Mouse (Mus musculus) limb, embryonic 14.5 days (tissue): ENCODE data around the gene Gon4l. TPM values are rescaled to one million over a fixed set of nuclear protein-coding genes. Genes with fewer than 3 reads are reported as not detected.

ENCODE experiments used
- ATAC-seq: fragments of 200-750 bp; cut with Nextera tagmentation; 2 replicates; pipeline ENCODE4 v1.8.0; 2017; ENCODE audit warnings: low read depth, moderate number of reproducible peaks, moderate TSS enrichment; ENCODE audit not compliant: low FRiP score
- DNase-seq: peaks from one replicate; pipeline ENCODE4 v3.0.0-alpha.2; 2015; ENCODE audit warnings: low spot score
- H3K27ac ChIP-seq: fragments of 300-500 bp; sonication (generic); replicated peaks from 2 replicates; pipeline ENCODE4 v1.5.1; 2014; ENCODE audit warnings: low read depth, mild to moderate bottlenecking, low read length, moderate library complexity, mixed read lengths
- H3K27me3 ChIP-seq: fragments of 300-500 bp; sonication (generic); 2 replicates; pipeline ENCODE4 v1.6.1; 2014; ENCODE audit warnings: low read length, mixed read lengths; ENCODE audit not compliant: control insufficient read depth, insufficient read depth
- H3K36me3 ChIP-seq: fragments of 300-500 bp; sonication (generic); 2 replicates; pipeline ENCODE4 v1.6.1; 2014; ENCODE audit warnings: mild to moderate bottlenecking, low read length, moderate library complexity, mixed read lengths; ENCODE audit not compliant: control insufficient read depth, insufficient read depth
- H3K4me1 ChIP-seq: fragments of 300-500 bp; sonication (generic); 2 replicates; pipeline ENCODE4 v1.6.1; 2014; ENCODE audit warnings: antibody characterized with exemption, low read length, mixed read lengths; ENCODE audit not compliant: control insufficient read depth, insufficient read depth
- H3K4me2 ChIP-seq: fragments of 300-500 bp; sonication (generic); replicated peaks from 2 replicates; pipeline ENCODE4 v1.6.1; 2014; ENCODE audit warnings: low read depth, mild to moderate bottlenecking, low read length, moderate library complexity; ENCODE audit not compliant: severe bottlenecking
- H3K4me3 ChIP-seq: fragments of 300-500 bp; sonication (generic); replicated peaks from 2 replicates; pipeline ENCODE4 v1.5.1; 2014; ENCODE audit warnings: low read length
- H3K9ac ChIP-seq: fragments of 300-500 bp; sonication (generic); 2 replicates; pipeline ENCODE4 v1.6.1; 2014; ENCODE audit warnings: mild to moderate bottlenecking, low read depth, low read length, moderate library complexity; ENCODE audit not compliant: severe bottlenecking
- H3K9me3 ChIP-seq: fragments of 300-500 bp; sonication (generic); 2 replicates; pipeline ENCODE4 v1.6.1; 2016; ENCODE audit warnings: low read length; ENCODE audit not compliant: control insufficient read depth
- POLR2A ChIP-seq: fragments of 200-500 bp; IDR thresholded peaks from 2 replicates; pipeline ENCODE4 v1.8.0; 2012; ENCODE audit warnings: inconsistent platforms, mild to moderate bottlenecking, moderate library complexity, borderline replicate concordance; ENCODE audit not compliant: insufficient read depth, insufficient read length; ENCODE audit errors: extremely low read depth
- WGBS: fragments of 180-500 bp; shearing (Covaris S2); extraction: QIAGEN DNeasy Blood & Tissue Kit; methylation state at CpG from one replicate; pipeline ENCODE4 v1.1.7; 2014; 5-methylcytosine and 5-hydroxymethylcytosine counted together
- polyA plus RNA-seq, 2 experiments: library from polyadenylated mRNA; depleted of rRNA in 1 of 2; stranded (reverse) in 1 of 2; unstranded in 1 of 2; fragments of >200 nt; fragmentation: Nextera tagmentation in 1 of 2; extraction: Ambion mirVana in 1 of 2; gene quantifications; 2 replicates each; pipeline versions ENCODE4 v1.2.1 to v1.2.3; 2012 to 2014

The Gon4l gene
- polyA plus RNA-seq, 2 experiments, result 14.2 to 29.9 TPM

GRCm38 (mm10) chr3:88904803-88905202, 69.8 kb downstream of the Gon4l start:
- Histone ChIP-seq H3K4me3 (no peak overlapping the region), H3K4me2 (no peak overlapping the region), H3K36me3 (peaks cover 89% of the 10 kb centered on the region), H3K9me3 (no peaks in the 10 kb centered on the region), H3K4me1 (no peaks in the 10 kb centered on the region), H3K9ac (no peak overlapping the region), H3K27ac (no peak overlapping the region), H3K27me3 (no peaks in the 10 kb centered on the region)
- TF ChIP-seq POLR2A, result no peak
- ATAC-seq (no peak), DNase-seq (no peak)
- 77% methylated on average over 3 of the region's 3 CpGs for WGBS

- WGBS, result 87% methylated on average over 6 of the region's 6 CpGs
- Histone ChIP-seq H3K4me3 (no peak overlapping the region), H3K27ac (no peak overlapping the region), H3K4me1 (no peaks in the 10 kb centered on the region), H3K27me3 (no peaks in the 10 kb centered on the region), H3K4me2 (no peak overlapping the region), H3K36me3 (peaks cover 93% of the 10 kb centered on the region), H3K9ac (no peak overlapping the region), H3K9me3 (no peaks in the 10 kb centered on the region)
- ATAC-seq (no peak), DNase-seq (no peak)
- TF ChIP-seq POLR2A, result no peak
These were observed 70.2 kb downstream of the Gon4l start for GRCm38 (mm10) chr3:88905209-88905608.

- Histone ChIP-seq H3K4me1 (no peaks in the 10 kb centered on the region), H3K4me2 (no peak overlapping the region), H3K27ac (no peak overlapping the region), H3K9me3 (no peaks in the 10 kb centered on the region), H3K4me3 (no peak overlapping the region), H3K9ac (no peak overlapping the region), H3K27me3 (no peaks in the 10 kb centered on the region), H3K36me3 (peaks cover 96% of the 10 kb centered on the region)
- no peak for ATAC-seq
- 96% methylated on average over 2 of the region's 2 CpGs for WGBS
- DNase-seq, result no peak
- no peak for TF ChIP-seq POLR2A
These were observed 70.7 kb downstream of the Gon4l start for GRCm38 (mm10) chr3:88905741-88906140.

DNA sequence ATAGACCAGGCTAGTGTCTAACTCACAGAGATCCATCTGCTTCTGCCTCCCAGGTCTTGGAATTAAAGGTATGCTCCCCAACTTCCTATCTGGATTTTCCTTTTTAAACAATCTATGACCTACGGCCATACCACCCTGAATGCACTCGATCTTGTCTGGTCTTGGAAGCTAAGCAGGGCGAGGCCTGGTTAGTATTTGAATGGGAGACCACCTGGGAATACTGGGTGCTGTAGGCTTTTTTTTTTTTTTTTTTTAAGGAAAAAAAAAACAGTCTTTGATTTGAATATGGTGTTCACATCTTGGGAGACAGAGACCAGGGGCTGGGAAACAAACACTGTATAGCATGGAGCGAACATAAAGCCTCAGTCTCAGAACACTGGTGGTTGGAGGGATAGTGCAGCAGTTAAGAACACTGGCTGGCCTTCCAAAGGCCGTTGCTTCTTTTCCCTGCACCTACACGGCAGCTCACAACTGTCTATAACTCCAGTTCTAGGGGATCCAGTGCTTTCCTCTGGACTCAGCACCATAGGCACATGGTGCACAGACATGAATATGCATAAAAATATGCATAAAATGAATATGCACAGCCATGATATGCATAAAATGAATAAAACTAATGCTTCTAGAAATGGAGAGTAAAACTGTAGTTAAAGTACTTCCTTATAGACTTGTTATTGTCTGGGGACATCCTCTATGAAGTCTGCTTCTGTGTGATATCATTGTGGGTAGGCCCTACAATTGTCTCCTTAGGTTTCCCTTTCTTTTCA, 71.5 kb downstream of the Gon4l start:
- Histone ChIP-seq H3K9ac (no peak overlapping the region), H3K9me3 (no peaks in the 10 kb centered on the region), H3K36me3 (peaks cover 97% of the 10 kb centered on the region), H3K4me2 (no peak overlapping the region), H3K27me3 (no peaks in the 10 kb centered on the region), H3K27ac (no peak overlapping the region), H3K4me3 (no peak overlapping the region), H3K4me1 (no peaks in the 10 kb centered on the region)
- no peak; the same call in 1 of the 2 replicates for ATAC-seq
- DNase-seq, result no peak
- no peak for TF ChIP-seq POLR2A
- WGBS, result 88% methylated on average over 6 of the region's 6 CpGs

DNA sequence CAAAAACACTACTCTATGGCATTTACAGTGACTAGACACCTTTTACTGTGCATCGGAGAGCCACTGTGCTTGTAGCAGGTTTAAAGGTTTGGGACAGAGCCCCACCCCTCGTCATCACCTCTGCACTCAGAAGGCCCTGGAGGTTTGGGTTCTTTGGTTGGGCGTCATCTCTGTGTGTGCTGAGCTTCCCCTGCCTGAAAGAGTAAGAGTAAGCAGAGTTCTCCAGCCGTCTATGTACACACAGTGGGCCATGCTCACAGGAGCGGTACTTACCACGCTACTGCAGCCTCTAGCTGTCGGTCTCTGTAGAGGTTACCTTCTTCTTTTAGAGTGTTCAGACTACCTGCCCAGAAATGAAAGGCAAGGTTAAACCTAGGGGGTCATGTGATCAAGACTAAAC, 77.6 kb downstream of the Gon4l start:
- Histone ChIP-seq H3K27ac (no peak overlapping the region), H3K4me2 (no peak overlapping the region), H3K9ac (no peak overlapping the region), H3K36me3 (peaks cover 50% of the 10 kb centered on the region), H3K9me3 (no peaks in the 10 kb centered on the region), H3K27me3 (no peaks in the 10 kb centered on the region), H3K4me3 (peak overlapping the region; percentile 76), H3K4me1 (no peaks in the 10 kb centered on the region)
- ATAC-seq (no peak), DNase-seq (no peak)
- no peak for TF ChIP-seq POLR2A
- WGBS, result 86% methylated on average over 7 of the region's 7 CpGs
